Mouse (Mus musculus): ENCODE data around the gene Fam3c. TPM values are rescaled to one million over a fixed set of nuclear protein-coding genes. Genes with fewer than 3 reads are reported as not detected.

Fam3c gene
- polyA plus RNA-seq, 1 experiment from 2014 or later: 31.2 TPM

- no peak overlapping the region for H3K4me3 ChIP-seq (ENCODE audit: low read depth, low read length)
- no peak for ATAC-seq (ENCODE audit: low FRiP score)
- H3K4me2 ChIP-seq: no peak overlapping the region
- no peak overlapping the region for H3K9ac ChIP-seq (ENCODE audit: low read length)
- no peaks in the 10 kb centered on the region for H3K36me3 ChIP-seq (ENCODE audit: control insufficient read depth, insufficient read depth, low read length)
- H3K27me3 ChIP-seq (ENCODE audit: control insufficient read depth, insufficient read depth, low read length): no peaks in the 10 kb centered on the region
- no peaks in the 10 kb centered on the region for H3K4me1 ChIP-seq (ENCODE audit: control insufficient read depth, insufficient read depth, low read length)
- DNase-seq (ENCODE audit: low spot score, missing footprints): no peak
- 92% methylated on average over 5 of the region's 5 CpGs for WGBS
- no peaks in the 10 kb centered on the region for H3K9me3 ChIP-seq (ENCODE audit: control insufficient read depth, low read length)
- no peak overlapping the region for H3K27ac ChIP-seq (ENCODE audit: low read depth, low read length)
Observed at GRCm38 (mm10) chr6:22385254-22385870, 29.3 kb upstream of the Fam3c start.

GRCm38 (mm10) chr6:22380269-22380668, 24.2 kb upstream of the Fam3c start:
- no peak for ATAC-seq (ENCODE audit: low FRiP score)
- no peaks in the 10 kb centered on the region for H3K27me3 ChIP-seq (ENCODE audit: control insufficient read depth, insufficient read depth, low read length)
- H3K9me3 ChIP-seq (ENCODE audit: control insufficient read depth, low read length): no peaks in the 10 kb centered on the region
- 90% methylated on average over 3 of the region's 3 CpGs for WGBS
- no peak for DNase-seq (ENCODE audit: low spot score, missing footprints)
- no peak overlapping the region for H3K4me2 ChIP-seq
- H3K27ac ChIP-seq (ENCODE audit: low read depth, low read length): no peak overlapping the region
- H3K9ac ChIP-seq (ENCODE audit: low read length): no peak overlapping the region
- no peak overlapping the region for H3K4me3 ChIP-seq (ENCODE audit: low read depth, low read length)
- no peaks in the 10 kb centered on the region for H3K36me3 ChIP-seq (ENCODE audit: control insufficient read depth, insufficient read depth, low read length)
- no peaks in the 10 kb centered on the region for H3K4me1 ChIP-seq (ENCODE audit: control insufficient read depth, insufficient read depth, low read length)

- no peaks in the 10 kb centered on the region for H3K9me3 ChIP-seq (ENCODE audit: control insufficient read depth, low read length)
- H3K4me3 ChIP-seq (ENCODE audit: low read depth, low read length): no peak overlapping the region
- H3K4me1 ChIP-seq (ENCODE audit: control insufficient read depth, insufficient read depth, low read length): no peaks in the 10 kb centered on the region
- DNase-seq (ENCODE audit: low spot score, missing footprints) (no peak), ATAC-seq (ENCODE audit: low FRiP score) (no peak)
- no peaks in the 10 kb centered on the region for H3K27me3 ChIP-seq (ENCODE audit: control insufficient read depth, insufficient read depth, low read length)
- no peak overlapping the region for H3K4me2 ChIP-seq
- H3K9ac ChIP-seq (ENCODE audit: low read length): no peak overlapping the region
- WGBS: 93% methylated on average over 1 of the region's 1 CpGs
- no peak overlapping the region for H3K27ac ChIP-seq (ENCODE audit: low read depth, low read length)
- H3K36me3 ChIP-seq (ENCODE audit: control insufficient read depth, insufficient read depth, low read length): no peaks in the 10 kb centered on the region
Observed at GRCm38 (mm10) chr6:22379831-22380230, 23.8 kb upstream of the Fam3c start.

- DNase-seq (ENCODE audit: low spot score, missing footprints) (no peak), ATAC-seq (ENCODE audit: low FRiP score) (no peak)
- H3K9ac ChIP-seq (ENCODE audit: low read length): no peak overlapping the region
- no peaks in the 10 kb centered on the region for H3K27me3 ChIP-seq (ENCODE audit: control insufficient read depth, insufficient read depth, low read length)
- H3K36me3 ChIP-seq (ENCODE audit: control insufficient read depth, insufficient read depth, low read length): no peaks in the 10 kb centered on the region
- H3K4me3 ChIP-seq (ENCODE audit: low read depth, low read length): no peak overlapping the region
- H3K27ac ChIP-seq (ENCODE audit: low read depth, low read length): no peak overlapping the region
- H3K9me3 ChIP-seq (ENCODE audit: control insufficient read depth, low read length): no peaks in the 10 kb centered on the region
- H3K4me1 ChIP-seq (ENCODE audit: control insufficient read depth, insufficient read depth, low read length): no peaks in the 10 kb centered on the region
- 83% methylated on average over 5 of the region's 5 CpGs for WGBS
- H3K4me2 ChIP-seq: no peak overlapping the region
Observed at GRCm38 (mm10) chr6:22378462-22378861, 22.4 kb upstream of the Fam3c start.

- ATAC-seq (ENCODE audit: low FRiP score): no peak
Observed at GRCm38 (mm10) chr6:22374791-22375190, 18.7 kb upstream of the Fam3c start.

GRCm38 (mm10) chr6:22373476-22373875, 17.4 kb upstream of the Fam3c start:
- no peaks in the 10 kb centered on the region for H3K4me1 ChIP-seq (ENCODE audit: control insufficient read depth, insufficient read depth, low read length)
- H3K9ac ChIP-seq (ENCODE audit: low read length): no peak overlapping the region
- no peak overlapping the region for H3K27ac ChIP-seq (ENCODE audit: low read depth, low read length)
- WGBS: 89% methylated on average over 2 of the region's 2 CpGs
- no peaks in the 10 kb centered on the region for H3K9me3 ChIP-seq (ENCODE audit: control insufficient read depth, low read length)
- no peaks in the 10 kb centered on the region for H3K27me3 ChIP-seq (ENCODE audit: control insufficient read depth, insufficient read depth, low read length)
- no peaks in the 10 kb centered on the region for H3K36me3 ChIP-seq (ENCODE audit: control insufficient read depth, insufficient read depth, low read length)
- H3K4me2 ChIP-seq: no peak overlapping the region
- ATAC-seq (ENCODE audit: low FRiP score) (no peak), DNase-seq (ENCODE audit: low spot score, missing footprints) (no peak)
- H3K4me3 ChIP-seq (ENCODE audit: low read depth, low read length): no peak overlapping the region

More at GRCm38 (mm10) chr6:22374791-22375190, 18.7 kb upstream of the Fam3c start:
- no peak overlapping the region for H3K4me3 ChIP-seq (ENCODE audit: low read depth, low read length)
- no peaks in the 10 kb centered on the region for H3K27me3 ChIP-seq (ENCODE audit: control insufficient read depth, insufficient read depth, low read length)
- H3K36me3 ChIP-seq (ENCODE audit: control insufficient read depth, insufficient read depth, low read length): no peaks in the 10 kb centered on the region
- H3K27ac ChIP-seq (ENCODE audit: low read depth, low read length): no peak overlapping the region
- H3K4me1 ChIP-seq (ENCODE audit: control insufficient read depth, insufficient read depth, low read length): no peaks in the 10 kb centered on the region
- 80% methylated on average over 3 of the region's 3 CpGs for WGBS
- H3K9ac ChIP-seq (ENCODE audit: low read length): no peak overlapping the region
- no peaks in the 10 kb centered on the region for H3K9me3 ChIP-seq (ENCODE audit: control insufficient read depth, low read length)
- no peak for DNase-seq (ENCODE audit: low spot score, missing footprints)
- H3K4me2 ChIP-seq: no peak overlapping the region

- no peaks in the 10 kb centered on the region for H3K36me3 ChIP-seq (ENCODE audit: control insufficient read depth, insufficient read depth, low read length)
- WGBS: 90% methylated on average over 2 of the region's 2 CpGs
- H3K9ac ChIP-seq (ENCODE audit: low read length): no peak overlapping the region
- DNase-seq (ENCODE audit: low spot score, missing footprints) (no peak), ATAC-seq (ENCODE audit: low FRiP score) (no peak)
- no peak overlapping the region for H3K4me2 ChIP-seq
- H3K27ac ChIP-seq (ENCODE audit: low read depth, low read length): no peak overlapping the region
- H3K4me1 ChIP-seq (ENCODE audit: control insufficient read depth, insufficient read depth, low read length): no peaks in the 10 kb centered on the region
- H3K4me3 ChIP-seq (ENCODE audit: low read depth, low read length): no peak overlapping the region
- no peaks in the 10 kb centered on the region for H3K9me3 ChIP-seq (ENCODE audit: control insufficient read depth, low read length)
- H3K27me3 ChIP-seq (ENCODE audit: control insufficient read depth, insufficient read depth, low read length): no peaks in the 10 kb centered on the region
Observed at GRCm38 (mm10) chr6:22366977-22367376, 10.9 kb upstream of the Fam3c start.

GRCm38 (mm10) chr6:22363590-22363989, 7.5 kb upstream of the Fam3c start:
- H3K4me2 ChIP-seq: no peak overlapping the region
- no peak overlapping the region for H3K9ac ChIP-seq (ENCODE audit: low read length)
- no peaks in the 10 kb centered on the region for H3K9me3 ChIP-seq (ENCODE audit: control insufficient read depth, low read length)
- H3K27ac ChIP-seq (ENCODE audit: low read depth, low read length): no peak overlapping the region
- ATAC-seq (ENCODE audit: low FRiP score) (no peak), DNase-seq (ENCODE audit: low spot score, missing footprints) (no peak)
- no peaks in the 10 kb centered on the region for H3K4me1 ChIP-seq (ENCODE audit: control insufficient read depth, insufficient read depth, low read length)
- H3K36me3 ChIP-seq (ENCODE audit: control insufficient read depth, insufficient read depth, low read length): no peaks in the 10 kb centered on the region
- no peak overlapping the region for H3K4me3 ChIP-seq (ENCODE audit: low read depth, low read length)
- 81% methylated on average over 3 of the region's 3 CpGs for WGBS
- no peaks in the 10 kb centered on the region for H3K27me3 ChIP-seq (ENCODE audit: control insufficient read depth, insufficient read depth, low read length)

- DNase-seq (ENCODE audit: low spot score, missing footprints) (no peak), ATAC-seq (ENCODE audit: low FRiP score) (no peak)
- H3K27me3 ChIP-seq (ENCODE audit: control insufficient read depth, insufficient read depth, low read length): no peaks in the 10 kb centered on the region
- 84% methylated on average over 3 of the region's 3 CpGs for WGBS
- H3K36me3 ChIP-seq (ENCODE audit: control insufficient read depth, insufficient read depth, low read length): no peaks in the 10 kb centered on the region
- no peaks in the 10 kb centered on the region for H3K4me1 ChIP-seq (ENCODE audit: control insufficient read depth, insufficient read depth, low read length)
- H3K9me3 ChIP-seq (ENCODE audit: control insufficient read depth, low read length): no peaks in the 10 kb centered on the region
- no peak overlapping the region for H3K4me3 ChIP-seq (ENCODE audit: low read depth, low read length)
- no peak overlapping the region for H3K4me2 ChIP-seq
- no peak overlapping the region for H3K9ac ChIP-seq (ENCODE audit: low read length)
- no peak overlapping the region for H3K27ac ChIP-seq (ENCODE audit: low read depth, low read length)
Observed at GRCm38 (mm10) chr6:22361941-22362340, 5.9 kb upstream of the Fam3c start.

All from midbrain, embryonic 11.5 days (tissue).